Mouse (Mus musculus) heart, embryonic 11.5 days (tissue): ENCODE measurements around the gene Necap2. TPM values are rescaled to one million over a fixed set of nuclear protein-coding genes. Genes with fewer than 3 reads are reported as not detected.
A peak's percentile ranks its signal among the peaks of the same experiment; 100 is the strongest.

Experiments
- ATAC-seq: fragments of 200-750 bp; cut with Nextera tagmentation; replicated peaks from 2 replicates; pipeline ENCODE4 v1.8.0; 2017; ENCODE audit warnings: moderate library complexity; ENCODE audit not compliant: insufficient number of reproducible peaks, low FRiP score, low TSS enrichment
- H3K27ac ChIP-seq: fragments of 300-500 bp; sonication (generic); 2 replicates; pipeline ENCODE4 v1.5.1; 2014; ENCODE audit warnings: mild to moderate bottlenecking, low read depth, low read length
- H3K27me3 ChIP-seq: fragments of 300-500 bp; sonication (generic); 2 replicates; pipeline ENCODE4 v1.6.1; 2014; ENCODE audit warnings: mild to moderate bottlenecking, low read length, mixed read lengths; ENCODE audit not compliant: control insufficient read depth, insufficient read depth
- H3K36me3 ChIP-seq: fragments of 300-500 bp; sonication (generic); 2 replicates; pipeline ENCODE4 v1.6.1; 2014; ENCODE audit warnings: mild to moderate bottlenecking, low read length, moderate library complexity, mixed read lengths; ENCODE audit not compliant: control insufficient read depth, insufficient read depth
- H3K4me1 ChIP-seq: fragments of 300-500 bp; sonication (generic); 2 replicates; pipeline ENCODE4 v1.6.1; 2014; ENCODE audit warnings: low read length; ENCODE audit not compliant: control insufficient read depth, insufficient read depth
- H3K4me2 ChIP-seq: fragments of 300-500 bp; sonication (generic); 2 replicates; pipeline ENCODE4 v1.6.1; 2014; ENCODE audit warnings: mild to moderate bottlenecking, moderate library complexity
- H3K4me3 ChIP-seq: fragments of 300-500 bp; sonication (generic); 2 replicates; pipeline ENCODE4 v1.5.1; 2014; ENCODE audit warnings: low read depth, low read length
- H3K9ac ChIP-seq: fragments of 300-500 bp; sonication (generic); 2 replicates; pipeline ENCODE4 v1.6.1; 2014; ENCODE audit warnings: mild to moderate bottlenecking, low read depth, low read length, moderate library complexity
- H3K9me3 ChIP-seq: fragments of 300-500 bp; sonication (generic); replicated peaks from 2 replicates; pipeline ENCODE4 v1.6.1; 2016; ENCODE audit warnings: low read length; ENCODE audit not compliant: control insufficient read depth
- WGBS: fragments of 180-500 bp; shearing (Covaris S2); extraction: QIAGEN DNeasy Blood & Tissue Kit; methylation state at CpG from one replicate; pipeline ENCODE4 v1.1.7; 2014; ENCODE audit not compliant: insufficient replicate concordance; 5-methylcytosine and 5-hydroxymethylcytosine counted together
- polyA plus RNA-seq: library from polyadenylated mRNA; unstranded; fragments of >200 nt; fragmentation: Nextera tagmentation; extraction: Ambion mirVana; gene quantifications from 2 replicates; pipeline ENCODE4 v1.2.1, GENCODE M21; 2014

Necap2 gene
- 34.4 and 41.9 TPM in 2 replicates for polyA plus RNA-seq

- peak within 1 kb of the TSS; percentile 98 for H3K4me2 ChIP-seq
- under 1% methylated on average over 67 of the region's 67 CpGs for WGBS
- peak within 1 kb of the TSS; percentile 93 for H3K9ac ChIP-seq
- H3K36me3 ChIP-seq, result no peaks in the 10 kb centered on the region
- H3K4me1 ChIP-seq, result peaks cover 27% of the 10 kb centered on the region
- ATAC-seq, result peak; percentile 89
- no peaks in the 10 kb centered on the region for H3K27me3 ChIP-seq
- H3K27ac ChIP-seq, result peak within 1 kb of the TSS; percentile 66; the same call in 1 of the 2 replicates
- no peaks in the 10 kb centered on the region for H3K9me3 ChIP-seq
- H3K4me3 ChIP-seq, result peak within 1 kb of the TSS; percentile 100
These were observed at the start of gene Necap2 for GRCm38 (mm10) chr4:141077681-141078509. Necap2 (minus strand) TSS chr4:141078357.

- Histone ChIP-seq H3K4me3 (no peak overlapping the region), H3K9ac (no peak overlapping the region), H3K9me3 (no peaks in the 10 kb centered on the region), H3K4me1 (peaks cover 27% of the 10 kb centered on the region), H3K4me2 (no peak overlapping the region), H3K36me3 (peaks cover 2% of the 10 kb centered on the region; the same call in 1 of the 2 replicates), H3K27me3 (no peaks in the 10 kb centered on the region), H3K27ac (no peak overlapping the region)
- ATAC-seq, result no peak
- 31% methylated on average over 1 of the region's 1 CpGs for WGBS
These were observed 44.9 kb upstream of the Necap2 start for GRCm38 (mm10) chr4:141123065-141123464.

GRCm38 (mm10) chr4:141122663-141123062 is 44.5 kb upstream of the Necap2 start:
- Histone ChIP-seq H3K4me1 (peaks cover 27% of the 10 kb centered on the region), H3K27ac (no peak overlapping the region), H3K4me2 (no peak overlapping the region), H3K4me3 (no peak overlapping the region), H3K36me3 (peaks cover 5% of the 10 kb centered on the region; the same call in 1 of the 2 replicates), H3K27me3 (no peaks in the 10 kb centered on the region), H3K9me3 (no peaks in the 10 kb centered on the region), H3K9ac (no peak overlapping the region)
- 73% methylated on average over 7 of the region's 7 CpGs for WGBS
- no peak for ATAC-seq

GRCm38 (mm10) chr4:141120700-141121099 is 42.5 kb upstream of the Necap2 start:
- WGBS, result 27% methylated on average over 11 of the region's 11 CpGs

GRCm38 (mm10) chr4:141118691-141119090 is 40.5 kb upstream of the Necap2 start:
- H3K4me3 ChIP-seq, result no peak overlapping the region
- ATAC-seq, result no peak
- no peak overlapping the region for H3K9ac ChIP-seq
- WGBS, result 77% methylated on average over 4 of the region's 4 CpGs
- no peaks in the 10 kb centered on the region for H3K9me3 ChIP-seq
- H3K27me3 ChIP-seq, result no peaks in the 10 kb centered on the region
- no peak overlapping the region for H3K4me2 ChIP-seq
- H3K27ac ChIP-seq, result no peak overlapping the region
- H3K4me1 ChIP-seq, result peaks cover 16% of the 10 kb centered on the region
- H3K36me3 ChIP-seq, result peaks cover 25% of the 10 kb centered on the region

More at GRCm38 (mm10) chr4:141120700-141121099, 42.5 kb upstream of the Necap2 start:
- Histone ChIP-seq H3K4me2 (no peak overlapping the region), H3K36me3 (peaks cover 14% of the 10 kb centered on the region; the same call in 1 of the 2 replicates), H3K27ac (no peak overlapping the region), H3K27me3 (no peaks in the 10 kb centered on the region), H3K4me3 (no peak overlapping the region), H3K4me1 (peaks cover 24% of the 10 kb centered on the region), H3K9me3 (no peaks in the 10 kb centered on the region), H3K9ac (no peak overlapping the region)
- ATAC-seq, result 0 out of 2 replicates have a peak, but pooled peaks have one; percentile 15

GRCm38 (mm10) chr4:141115398-141115797 is 37.2 kb upstream of the Necap2 start:
- Histone ChIP-seq H3K4me2 (no peak overlapping the region), H3K4me3 (no peak overlapping the region), H3K27me3 (no peaks in the 10 kb centered on the region), H3K9ac (no peak overlapping the region), H3K4me1 (no peaks in the 10 kb centered on the region), H3K9me3 (peaks cover 2% of the 10 kb centered on the region), H3K36me3 (peaks cover 36% of the 10 kb centered on the region), H3K27ac (no peak overlapping the region)
- ATAC-seq, result no peak
- 80% methylated on average over 8 of the region's 8 CpGs for WGBS

GRCm38 (mm10) chr4:141114521-141114981 is 36.4 kb upstream of the Necap2 start:
- H3K4me1 ChIP-seq, result no peaks in the 10 kb centered on the region
- H3K9ac ChIP-seq, result no peak overlapping the region
- 90% methylated on average over 6 of the region's 6 CpGs for WGBS
- H3K27ac ChIP-seq, result no peak overlapping the region
- no peak overlapping the region for H3K4me3 ChIP-seq
- ATAC-seq, result no peak
- no peaks in the 10 kb centered on the region for H3K27me3 ChIP-seq
- H3K36me3 ChIP-seq, result peaks cover 37% of the 10 kb centered on the region
- no peak overlapping the region for H3K4me2 ChIP-seq
- peaks cover 5% of the 10 kb centered on the region for H3K9me3 ChIP-seq

GRCm38 (mm10) chr4:141113831-141114230 is 35.7 kb upstream of the Necap2 start:
- Histone ChIP-seq H3K27ac (no peak overlapping the region), H3K36me3 (peaks cover 37% of the 10 kb centered on the region), H3K4me2 (no peak overlapping the region), H3K27me3 (no peaks in the 10 kb centered on the region), H3K9me3 (peaks cover 5% of the 10 kb centered on the region), H3K4me1 (no peaks in the 10 kb centered on the region; the same call in 1 of the 2 replicates), H3K4me3 (no peak overlapping the region), H3K9ac (no peak overlapping the region)
- WGBS, result 78% methylated on average over 7 of the region's 7 CpGs
- ATAC-seq, result no peak
